Mouse (Mus musculus) heart, postnatal 0 days (tissue): Measurements from ENCODE around the gene Obp2a.
"Not testable (repeated sequence)": the region's sequence is repeated elsewhere in the genome, so short reads cannot be mapped to it uniquely, and the experiment has no call there.

Experiments
- CTCF ChIP-seq: IDR thresholded peaks from 2 replicates; pipeline ENCODE4 v1.5.1; 2016; ENCODE audit warnings: antibody characterized with exemption, control low read depth, low read depth
- EP300 ChIP-seq: IDR thresholded peaks from 2 replicates; pipeline ENCODE4 v1.6.1; 2016; ENCODE audit warnings: antibody characterized with exemption, low read depth

- TF ChIP-seq CTCF, EP300: not testable (repeated sequence)
These were observed 11.8 kb downstream of the Obp2a start for GRCm38 (mm10) chr2:25711641-25712040.
